Mouse (Mus musculus) bone marrow, adult 2 months (tissue): ENCODE data around the gene Lgals3.

ENCODE experiments used
- CTCF ChIP-seq: fragments of 200-500 bp; IDR thresholded peaks from 2 replicates; pipeline ENCODE4 v1.5.1; 2011; ENCODE audit warnings: low read length, control low read depth; ENCODE audit not compliant: control insufficient read depth, insufficient read depth
- POLR2A ChIP-seq: fragments of 200-500 bp; IDR thresholded peaks from 2 replicates; pipeline ENCODE4 v1.6.1; 2011; ENCODE audit warnings: low read depth, mild to moderate bottlenecking, control low read depth, low read length, borderline replicate concordance; ENCODE audit not compliant: control insufficient read depth

DNA sequence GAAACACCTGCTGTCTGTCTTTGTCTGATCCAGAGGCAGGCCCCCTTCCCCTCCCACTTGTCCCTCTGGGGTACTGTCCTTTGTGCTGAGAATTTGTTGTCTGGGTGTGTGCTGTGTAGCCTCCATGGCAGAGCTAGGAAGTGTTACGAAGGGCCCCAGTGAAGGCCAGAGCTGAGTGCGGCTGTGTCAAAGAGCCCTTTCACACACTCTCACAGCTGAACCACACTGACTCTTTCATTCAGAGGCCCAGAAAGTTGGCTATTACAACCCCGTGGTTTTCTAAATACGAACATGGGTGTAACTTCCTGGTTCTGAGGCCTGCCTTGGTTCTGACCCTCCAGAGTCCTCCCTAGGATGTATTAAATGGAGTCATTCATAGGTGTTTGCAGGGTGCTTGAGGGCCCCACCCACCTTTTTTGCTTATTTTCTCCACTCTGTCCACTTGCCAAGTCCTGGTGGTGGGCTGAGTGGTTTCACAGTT, 25.7 kb upstream of the Lgals3 start:
- TF ChIP-seq CTCF: no peak
- TF ChIP-seq POLR2A: no peak
